Mouse (Mus musculus): ENCODE measurements around the gene Eef1akmt1.

GRCm38 (mm10) chr14:57526050-57526623 lies 45.3 kb downstream of the Eef1akmt1 start:
- TF ChIP-seq CTCF (IDR thresholded peaks at IDR 0.05; ENCODE audit: insufficient read depth, low read depth, low read length) (no peak), POLR2A (IDR thresholded peaks at IDR 0.05; ENCODE audit: insufficient read depth, low read depth, low read length) (no peak)
